In the genomic region with DNA sequence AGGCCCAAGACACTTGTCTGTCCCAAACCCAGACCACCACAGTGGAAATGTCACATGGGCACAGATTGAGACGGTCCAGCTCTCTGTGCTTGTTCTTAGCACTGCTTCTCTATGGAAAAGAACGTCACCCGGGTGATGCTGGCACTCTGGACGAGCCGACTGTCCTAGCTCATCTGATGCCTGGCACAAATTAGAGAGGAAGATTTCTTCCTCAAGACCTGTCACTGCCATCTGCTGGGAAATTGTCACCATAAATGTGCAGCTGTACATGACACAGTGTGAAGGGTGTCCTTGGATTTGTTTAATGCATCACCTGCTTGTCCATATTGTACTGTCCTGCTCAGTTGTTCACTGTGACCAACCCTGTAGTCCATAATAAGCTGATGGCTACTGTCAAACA, we compare ENCODE assay signal across 21 mouse cellular contexts.
DNase-seq lines count a peak whose midpoint lies in the region; ATAC-seq lines count a peak whose summit lies in the region.
"Had no signal": no experiment of that assay in that cellular context is flagged by ENCODE, and none has a peak within 500 bp of the region (broad histone marks: within the 10 kb centered on the region; RNA-seq: fewer than 3 reads in every experiment).

No protein-coding gene starts in this region.

- no peak overlapping the region for H3K9ac ChIP-seq in kidney, embryonic 16.5 days (replicated peaks; ENCODE audit: low read length)
- H3K9ac ChIP-seq: forebrain, embryonic 13.5 days; forebrain, postnatal 0 days; hindbrain, embryonic 13.5 days; intestine, embryonic 15.5 days had no signal

- H3K27me3 ChIP-seq in kidney, embryonic 16.5 days (ENCODE audit: insufficient read depth, low read length), result no peaks in the 10 kb centered on the region
- H3K27me3 ChIP-seq: forebrain, embryonic 13.5 days; hindbrain, embryonic 13.5 days; intestine, embryonic 15.5 days had no signal

- intact Hi-C loops in left cerebral cortex, postnatal 4 days (cut with DNase I), result no loop called here
- intact Hi-C loops in left cerebral cortex, postnatal 10 days (cut with DNase I), result no loop called here

- no peaks in the 10 kb centered on the region for H3K4me1 ChIP-seq in kidney, embryonic 16.5 days (ENCODE audit: insufficient read depth, low read length)
- H3K4me1 ChIP-seq: intestine, embryonic 15.5 days had no signal

- DNase-seq in cerebellum, adult 11 months, result peak; percentile 12
- peak; percentile 39 for DNase-seq in left cerebral cortex, postnatal 4 days
- DNase-seq in left cerebral cortex, postnatal 10 days (ENCODE audit: extremely low spot score in 1 of 2, low spot score in 2 of 2), result no peak
- peak; percentile 35 for DNase-seq in cerebellum, adult 9-10 months
- peak; percentile 31 to 39 for DNase-seq in cerebellum, postnatal 25 days
- no peak for DNase-seq in adrenal gland, postnatal 4 days (ENCODE audit: low spot score in 2 of 2)
- DNase-seq: adrenal gland, postnatal 10 days; B cell, adult 2 months; forebrain, postnatal 0 days; gastrocnemius, postnatal 25 days; heart, postnatal 10 days; heart, postnatal 4 days; kidney, adult 18-20 months had no signal

- H3K27ac ChIP-seq in kidney, embryonic 16.5 days (ENCODE audit: low read length), result no peak overlapping the region
- H3K27ac ChIP-seq: embryonic facial prominence, embryonic 10.5 days; forebrain, embryonic 13.5 days; hindbrain, embryonic 13.5 days; intestine, embryonic 15.5 days had no signal

- H3K4me2 ChIP-seq in kidney, embryonic 16.5 days (replicated peaks; ENCODE audit: low read depth, low read length), result no peak overlapping the region
- H3K4me2 ChIP-seq: forebrain, embryonic 13.5 days; hindbrain, embryonic 13.5 days; intestine, embryonic 15.5 days had no signal

- no peak for ATAC-seq in cerebellum, adult (ENCODE audit: insufficient number of reproducible peaks, low FRiP score, low TSS enrichment)
- ATAC-seq in kidney, embryonic 16.5 days (ENCODE audit: low FRiP score, low TSS enrichment), result no peak
- ATAC-seq: CD4-positive, CD25-positive, alpha-beta regulatory T cell, adult 4 months; forebrain, embryonic 13.5 days; forebrain, postnatal 0 days; intestine, embryonic 15.5 days had no signal

- H3K4me3 ChIP-seq in kidney, embryonic 16.5 days (ENCODE audit: low read length), result no peak overlapping the region
- H3K4me3 ChIP-seq: embryonic facial prominence, embryonic 10.5 days; forebrain, embryonic 13.5 days; hindbrain, embryonic 13.5 days; intestine, embryonic 15.5 days had no signal

- 0 out of 2 replicates have a peak, but pooled peaks cover 5% of the 10 kb centered on the region for H3K9me3 ChIP-seq in kidney, embryonic 16.5 days (ENCODE audit: low read length)
- H3K9me3 ChIP-seq: forebrain, embryonic 13.5 days; hindbrain, embryonic 13.5 days; intestine, embryonic 15.5 days had no signal

- WGBS in kidney, embryonic 16.5 days, result 89% methylated on average over 5 of the region's 5 CpGs

- H3K36me3 ChIP-seq in kidney, embryonic 16.5 days (ENCODE audit: insufficient read depth, low read length), result no peaks in the 10 kb centered on the region
- H3K36me3 ChIP-seq: embryonic facial prominence, embryonic 10.5 days; G1E; hindbrain, embryonic 13.5 days; intestine, embryonic 15.5 days had no signal

Comparison
In these comparisons a context has a peak if more than half of its experiments do, and no peak if none do; other contexts are left out.
1. DNase-seq: peak in cerebellum, adult 11 months (single experiment), left cerebral cortex, postnatal 4 days (single experiment), cerebellum, adult 9-10 months (single experiment) and cerebellum, postnatal 25 days (2 of 2); none in left cerebral cortex, postnatal 10 days (0 of 2) and adrenal gland, postnatal 4 days (0 of 2).